Mouse (Mus musculus) CH12.LX (cell line): Measurements from ENCODE around the gene Aim2.

Experiments
- CTCF ChIP-seq, 2 experiments: IDR thresholded peaks in 1 of 2; conservative IDR thresholded peaks in 1 of 2; 2 replicates each; pipeline ENCODE4 v1.5.1; 2011 to 2012; ENCODE audit warnings: low read depth in 2 of 2, low read length in 2 of 2, improper control_type of control experiment in 1 of 2, inconsistent platforms in 1 of 2, mild to moderate bottlenecking in 1 of 2, moderate library complexity in 1 of 2
- E2F4 ChIP-seq: IDR thresholded peaks from 2 replicates; pipeline ENCODE4 v1.6.1; 2011; ENCODE audit warnings: low read depth, low read length, improper control_type of control experiment; ENCODE audit not compliant: insufficient replicate concordance
- EP300 ChIP-seq: IDR thresholded peaks from 2 replicates; pipeline ENCODE4 v1.6.1; 2011; ENCODE audit warnings: low read length, improper control_type of control experiment
- MAFK ChIP-seq: IDR thresholded peaks from 2 replicates; pipeline ENCODE4 v1.6.1; 2011; ENCODE audit warnings: low read length, improper control_type of control experiment; ENCODE audit not compliant: insufficient replicate concordance
- MEF2A ChIP-seq: IDR thresholded peaks from 2 replicates; pipeline ENCODE4 v1.6.1; 2014; ENCODE audit warnings: low read depth, mild to moderate bottlenecking, inconsistent platforms, low read length, improper control_type of control experiment, borderline replicate concordance
- MYC ChIP-seq: IDR thresholded peaks from 2 replicates; pipeline ENCODE4 v1.6.1; 2011; ENCODE audit warnings: low read depth, mild to moderate bottlenecking, improper control_type of control experiment, low read length
- NRF1 ChIP-seq: IDR thresholded peaks from 2 replicates; pipeline ENCODE4 v1.6.1; 2014; ENCODE audit warnings: low read depth, mild to moderate bottlenecking, inconsistent platforms, low read length, improper control_type of control experiment, moderate library complexity
- POLR2A ChIP-seq: IDR thresholded peaks from 2 replicates; pipeline ENCODE4 v1.6.1; 2011; ENCODE audit warnings: low read depth, mild to moderate bottlenecking, improper control_type of control experiment, low read length
- POLR2AphosphoS2 ChIP-seq: IDR thresholded peaks from 2 replicates; pipeline ENCODE4 v1.6.1; 2011; ENCODE audit warnings: low read depth, low read length, improper control_type of control experiment
- RAD21 ChIP-seq: IDR thresholded peaks from 2 replicates; pipeline ENCODE4 v1.6.1; 2011; ENCODE audit warnings: low read depth, mild to moderate bottlenecking, low read length, improper control_type of control experiment, moderate library complexity
- SMC3 ChIP-seq: IDR thresholded peaks from 2 replicates; pipeline ENCODE4 v1.6.1; 2011; ENCODE audit warnings: low read depth, low read length, improper control_type of control experiment
- UBTF ChIP-seq: IDR thresholded peaks from 2 replicates; pipeline ENCODE4 v1.6.1; 2012; ENCODE audit warnings: low read depth, mild to moderate bottlenecking, inconsistent platforms, low read length, improper control_type of control experiment, moderate library complexity
- ZMIZ1 ChIP-seq: IDR thresholded peaks from 2 replicates; pipeline ENCODE4 v1.6.1; 2012; ENCODE audit warnings: low read depth, mild to moderate bottlenecking, inconsistent platforms, low read length, improper control_type of control experiment

GRCm38 (mm10) chr1:173414631-173415030 lies 64.0 kb downstream of the Aim2 start:
- TF ChIP-seq POLR2AphosphoS2: no peak
- TF ChIP-seq SMC3: no peak
- TF ChIP-seq POLR2A: no peak
- TF ChIP-seq EP300: no peak
- TF ChIP-seq CTCF (conservative IDR thresholded peaks at IDR 0.05 in 1 of 2, IDR thresholded peaks at IDR 0.05 in 1 of 2; ENCODE audit: low read depth in 2 of 2, low read length in 2 of 2): no peak
- TF ChIP-seq MAFK: no peak
- no peak for TF ChIP-seq MYC
- no peak for TF ChIP-seq ZMIZ1
- no peak for TF ChIP-seq MEF2A
- TF ChIP-seq UBTF: no peak
- TF ChIP-seq E2F4: no peak
- no peak for TF ChIP-seq RAD21
- TF ChIP-seq NRF1: no peak
